Mouse (Mus musculus) cerebellum, adult 9-11 months (tissue): ENCODE measurements at regions not wholly inside any gene's neighbourhood (a gene's known extent, or its start where the extent isn't known, plus 50 kb on each side); places are given as distances from the start of the nearest gene placed in this dataset.

Experiments used
- DNase-seq: peaks from one replicate; pipeline ENCODE4 v3.0.0; 2022

DNA sequence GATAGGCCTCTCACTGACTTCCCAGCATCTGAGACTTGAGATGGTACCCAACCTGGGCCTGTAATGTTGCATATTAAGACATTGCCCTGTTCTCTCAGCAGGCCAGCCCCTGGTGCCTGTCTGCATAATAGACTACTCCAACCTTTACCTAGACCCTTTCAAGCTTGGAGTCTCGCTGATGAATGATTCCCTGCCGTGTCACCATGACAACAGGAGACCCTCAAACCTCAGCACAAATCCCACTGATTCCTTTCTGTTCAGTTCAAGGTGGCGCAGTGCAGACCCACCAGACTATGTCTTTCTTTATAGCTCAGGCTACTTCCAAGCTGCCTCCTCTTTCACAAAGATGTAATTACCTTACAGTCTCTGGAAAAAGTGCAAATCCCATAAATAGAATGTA lies 172.0 kb downstream of the Dcdc2c start:
- DNase-seq: no peak

DNA sequence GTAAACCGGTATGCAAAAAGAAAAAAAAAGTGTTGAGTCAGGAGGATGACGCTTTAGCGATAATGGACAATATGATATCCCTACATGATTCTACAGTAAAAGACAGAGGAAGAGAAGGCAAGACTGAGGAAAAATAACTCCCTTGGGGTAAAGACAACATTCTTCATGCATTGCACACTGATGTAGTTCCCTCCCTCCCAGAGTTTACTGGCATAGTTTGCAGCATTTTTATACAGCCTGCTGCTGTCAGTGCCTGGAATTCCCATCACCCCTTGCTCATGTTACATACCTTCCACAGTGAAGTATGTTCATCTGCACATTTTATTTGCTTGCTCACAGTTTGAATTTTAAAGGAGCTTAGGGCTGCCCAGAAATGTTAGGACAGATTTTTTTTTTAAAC lies 174.2 kb downstream of the Dcdc2c start:
- DNase-seq: no peak

DNA sequence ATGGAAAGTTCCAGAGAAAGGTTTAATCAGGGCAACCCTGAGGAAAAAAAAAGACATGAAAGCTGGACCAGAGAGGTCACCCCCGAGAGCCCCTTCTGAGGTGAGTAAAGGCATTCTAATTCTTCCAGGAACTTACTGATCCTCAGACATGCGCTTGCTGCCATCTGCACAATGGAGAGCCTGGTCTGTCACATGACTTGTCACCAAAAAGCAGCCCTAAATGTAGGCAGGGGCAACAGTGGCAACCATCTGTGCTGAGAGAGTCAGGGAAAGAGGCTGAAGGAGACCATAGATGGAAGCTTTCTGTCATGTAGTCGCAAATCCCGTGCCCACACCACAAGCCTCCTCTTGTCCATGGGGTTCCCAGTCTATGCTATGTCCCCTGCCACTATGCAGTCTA lies 174.8 kb downstream of the Dcdc2c start:
- DNase-seq: no peak

DNA sequence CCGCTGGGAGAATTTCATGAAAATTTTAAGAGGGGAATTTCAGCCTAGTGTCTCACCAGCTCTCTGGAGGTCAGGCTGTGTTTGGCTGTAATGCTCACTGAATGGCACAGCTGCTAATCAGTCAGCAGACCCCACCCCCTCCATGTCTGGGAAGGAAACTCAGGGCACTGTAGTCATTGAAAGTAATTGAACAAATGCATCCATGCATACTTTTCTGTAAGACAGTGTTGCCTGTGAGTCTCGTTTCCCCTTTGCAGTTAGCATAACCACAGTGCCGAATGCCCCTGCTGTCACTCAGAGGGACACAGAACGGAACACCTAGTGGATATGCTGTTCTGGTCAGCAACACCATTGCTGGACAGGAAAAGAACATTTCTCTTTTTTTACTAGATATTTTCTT lies 175.4 kb downstream of the Dcdc2c start:
- no peak for DNase-seq

- no peak for DNase-seq
Observed at GRCm38 (mm10) chr12:28365304-28365703, 186.9 kb downstream of the Dcdc2c start.

- DNase-seq: no peak
Observed at GRCm38 (mm10) chr12:28358737-28359333, 193.4 kb downstream of the Dcdc2c start.

DNA sequence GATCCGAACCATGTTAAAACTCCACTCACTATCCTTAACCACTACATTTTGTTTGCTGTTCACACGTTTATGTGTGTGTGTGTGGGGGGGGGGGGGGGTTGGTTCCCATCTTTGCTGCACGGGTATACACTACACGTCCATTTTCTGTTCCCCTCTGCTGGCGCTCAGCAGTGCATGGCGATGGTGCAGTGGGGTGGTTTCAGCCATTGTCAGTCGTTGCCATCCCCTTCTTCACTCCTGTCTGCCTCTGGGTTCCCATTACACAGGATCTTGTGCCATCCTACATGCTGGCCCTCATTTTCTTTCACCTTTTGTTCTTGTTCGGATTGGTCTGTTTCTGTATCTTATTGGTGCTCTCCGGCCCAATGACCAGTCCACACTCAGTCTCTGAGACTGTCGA lies 194.4 kb downstream of the Dcdc2c start:
- no peak for DNase-seq

DNA sequence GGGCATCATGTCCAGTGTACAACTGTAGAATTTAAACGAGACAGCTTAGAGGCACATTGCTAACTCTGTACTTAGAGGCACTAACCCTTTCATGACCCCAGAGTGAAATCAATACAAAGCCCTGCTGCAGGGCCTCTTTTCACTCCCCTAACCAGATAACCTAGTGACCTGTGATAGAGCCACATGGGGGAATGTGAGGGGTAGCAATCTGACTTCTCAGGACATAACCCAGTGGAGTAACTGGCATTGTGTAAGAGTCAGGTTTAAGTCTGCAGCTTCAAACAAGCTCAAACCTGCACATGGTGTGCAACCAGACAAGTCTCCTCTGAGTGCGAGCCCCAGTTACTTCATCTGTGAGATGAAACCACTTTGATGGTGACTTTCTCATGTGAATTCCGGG lies 199.1 kb downstream of the Dcdc2c start:
- DNase-seq: no peak

DNA sequence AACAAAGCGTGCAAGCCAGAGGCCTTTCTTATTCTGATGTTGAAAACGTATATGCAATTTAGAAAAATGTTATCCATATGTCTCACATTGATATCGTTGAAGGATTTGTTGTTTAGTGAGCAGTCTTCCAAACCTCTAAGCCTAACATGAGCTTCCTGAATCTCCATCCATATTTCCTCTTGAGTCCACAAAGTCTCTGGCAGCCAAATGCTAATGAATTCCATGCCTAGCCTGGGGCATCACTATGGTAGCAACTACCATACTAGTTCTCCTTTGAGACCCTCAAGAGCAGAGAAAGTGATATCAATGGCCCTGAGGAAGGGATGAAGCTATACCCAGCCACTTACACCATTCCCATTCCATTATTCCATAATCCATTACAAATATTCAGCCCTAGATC lies 199.6 kb downstream of the Dcdc2c start:
- no peak for DNase-seq

DNA sequence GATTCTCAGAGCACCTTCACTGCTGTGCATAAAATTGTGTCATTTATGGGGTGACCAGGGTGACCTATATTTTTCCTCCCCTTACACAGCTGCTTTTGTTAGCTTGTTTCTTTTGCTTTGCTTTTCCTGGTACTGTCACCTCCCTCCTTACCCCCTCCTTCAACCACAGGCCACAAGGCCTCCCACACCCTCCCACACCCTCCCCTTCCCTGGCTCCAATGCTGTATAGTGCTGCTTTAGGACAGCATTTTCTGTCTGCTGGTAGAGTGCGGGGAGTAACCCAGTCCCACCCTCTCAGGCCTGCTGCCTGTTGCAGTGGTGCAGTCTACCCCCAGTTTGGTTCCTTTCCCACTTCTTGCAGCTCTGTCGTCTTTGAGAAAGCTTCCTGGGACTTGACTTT lies 209.5 kb downstream of the Dcdc2c start:
- no peak for DNase-seq

DNA sequence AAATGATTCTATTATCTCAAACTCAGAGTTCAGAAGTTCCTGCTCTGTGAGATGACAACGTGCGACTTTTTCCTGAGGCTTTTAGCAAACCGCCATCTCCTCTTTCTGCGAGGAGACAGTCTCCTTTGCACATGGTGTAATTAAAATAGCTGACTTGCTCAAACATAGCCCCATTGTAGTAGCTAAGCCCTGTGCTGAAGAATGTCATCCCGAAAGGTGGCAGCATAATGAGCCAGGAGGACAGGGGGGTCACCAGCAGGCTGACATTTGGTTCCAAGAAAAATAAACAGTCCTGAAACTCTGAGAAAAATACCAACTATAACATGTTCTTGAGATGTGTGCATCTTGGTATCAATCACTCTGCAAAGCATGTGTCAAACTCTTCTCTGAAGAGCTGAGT lies 219.6 kb downstream of the Dcdc2c start:
- DNase-seq: no peak

DNA sequence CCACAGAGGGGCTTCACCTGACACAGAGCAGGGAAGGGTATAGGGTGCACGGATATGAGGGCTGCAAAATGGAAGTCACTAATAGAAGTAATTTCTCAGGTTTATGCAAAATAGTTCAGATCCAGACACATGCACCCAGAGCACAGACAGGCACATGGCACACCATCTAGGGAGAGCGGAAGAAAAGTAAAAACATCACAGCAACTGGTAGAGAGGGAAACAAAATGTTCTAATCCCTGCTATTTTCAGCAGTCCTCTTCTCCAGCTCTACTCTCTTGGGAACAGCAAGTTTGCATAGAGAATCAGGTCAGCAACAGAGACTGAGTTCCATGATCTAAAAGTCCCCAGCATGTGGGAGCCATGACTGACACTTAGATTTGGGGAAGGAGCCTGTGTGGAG lies 220.4 kb downstream of the Dcdc2c start:
- no peak for DNase-seq

DNA sequence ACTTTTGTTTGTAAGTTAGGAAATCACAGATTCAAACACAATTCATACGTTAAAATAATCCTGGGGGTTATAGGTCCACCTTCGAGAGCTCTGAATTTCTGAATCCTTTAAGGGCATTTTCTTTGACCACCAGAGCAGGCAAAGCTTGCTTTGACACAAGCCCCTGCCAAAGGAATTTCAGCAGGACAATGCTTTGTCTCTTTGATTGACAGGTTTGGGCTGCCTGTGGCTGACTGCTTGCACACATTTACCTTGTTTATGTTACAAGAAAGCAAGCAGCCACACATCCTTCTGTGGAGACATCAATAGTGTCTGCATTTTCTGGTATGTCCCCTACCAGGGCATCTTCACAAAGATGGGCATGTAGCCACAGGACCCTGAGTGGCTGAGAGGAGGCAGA lies 228.5 kb downstream of the Dcdc2c start:
- no peak for DNase-seq

GRCm38 (mm10) chr12:28309226-28309625 lies 243.0 kb downstream of the Dcdc2c start:
- no peak for DNase-seq

DNA sequence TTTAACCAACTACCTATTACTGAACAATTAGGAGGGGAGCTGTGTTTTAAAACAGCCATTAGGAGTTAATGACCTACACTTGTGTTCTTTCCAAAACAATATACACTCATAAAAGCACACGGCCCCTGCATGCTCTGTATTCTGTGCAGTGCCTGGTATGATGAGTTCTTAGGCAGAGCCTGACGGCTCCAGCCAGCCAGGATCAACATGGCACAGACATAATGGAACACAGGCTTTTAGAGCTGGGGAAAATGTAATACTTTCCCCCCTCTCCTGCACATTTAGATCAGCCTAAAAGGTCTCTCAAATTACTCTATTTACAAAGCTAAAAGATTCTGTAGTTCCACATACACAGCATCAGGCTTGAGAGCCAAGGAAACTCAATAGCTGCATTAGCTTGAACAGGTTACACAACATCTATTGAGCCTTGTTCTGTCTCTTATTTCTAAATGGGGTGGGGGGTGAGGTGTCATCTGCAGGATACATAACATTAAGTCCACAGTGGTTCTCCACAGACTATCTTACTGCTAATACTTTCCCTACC lies 250.1 kb downstream of the Dcdc2c start:
- no peak for DNase-seq

DNA sequence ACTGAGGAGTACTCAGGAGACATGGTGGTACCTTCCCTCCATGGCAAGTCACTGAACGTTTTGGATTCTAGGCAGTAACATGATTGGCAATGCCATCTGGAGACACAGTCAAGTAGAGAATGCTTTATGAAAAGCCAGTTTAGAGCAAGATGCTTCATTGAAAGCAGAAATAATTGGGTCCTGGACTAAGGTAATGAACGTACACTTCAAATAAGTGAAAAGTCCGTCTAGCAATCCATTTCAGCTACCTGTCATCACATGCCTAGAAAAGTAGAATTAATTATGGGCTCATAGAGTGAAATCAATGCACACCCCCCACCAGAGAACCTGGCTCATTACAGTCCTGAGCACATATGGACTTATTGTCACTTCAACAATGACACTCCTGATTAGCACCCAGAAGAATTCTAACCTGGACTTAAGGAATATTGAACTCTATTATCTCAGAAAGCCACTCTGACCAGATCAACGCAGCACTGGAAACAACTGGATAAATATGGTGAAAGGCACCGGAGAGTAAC lies 263.8 kb downstream of the Dcdc2c start:
- DNase-seq: no peak

DNA sequence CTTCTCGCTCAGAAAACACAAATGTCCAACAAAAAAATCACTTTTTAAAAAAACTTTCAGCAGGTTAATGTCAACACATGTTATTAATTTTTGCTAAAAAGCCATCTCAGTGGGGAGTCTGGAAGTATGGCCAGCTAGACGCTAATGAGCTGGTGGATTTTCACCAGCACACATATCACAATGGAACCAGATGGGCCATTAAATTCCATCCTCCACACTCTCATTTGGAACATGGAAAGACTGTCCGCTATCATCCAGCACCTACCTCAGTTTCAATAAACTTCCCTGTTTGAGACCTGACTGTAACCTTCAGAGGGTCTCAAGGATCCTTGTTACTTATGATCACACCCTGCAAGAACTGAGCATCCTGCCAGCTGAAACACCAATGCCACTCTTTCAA lies 296.7 kb downstream of the Dcdc2c start:
- no peak for DNase-seq

DNA sequence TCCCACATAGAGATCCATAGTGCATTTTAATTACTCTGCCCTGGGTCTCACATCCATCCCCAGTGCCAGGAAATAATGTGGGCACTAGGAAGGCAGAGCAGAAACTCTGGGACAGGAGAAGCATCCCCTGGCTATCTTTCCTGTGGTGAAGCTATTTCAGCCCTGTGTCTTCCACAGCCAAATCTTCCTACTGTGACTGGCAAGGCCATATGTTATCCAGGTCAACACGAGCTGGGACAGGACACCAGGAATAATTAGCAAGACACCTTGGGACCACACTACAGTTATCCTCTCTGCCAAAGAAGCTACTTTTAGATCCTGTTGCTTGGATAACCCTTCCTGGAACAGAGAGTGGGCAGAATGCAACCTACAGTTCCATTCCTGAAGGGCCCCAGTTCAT lies 301.7 kb downstream of the Dcdc2c start:
- DNase-seq: no peak

- no peak for DNase-seq
Observed at GRCm38 (mm10) chr12:28248749-28249148, 303.4 kb downstream of the Dcdc2c start.

DNA sequence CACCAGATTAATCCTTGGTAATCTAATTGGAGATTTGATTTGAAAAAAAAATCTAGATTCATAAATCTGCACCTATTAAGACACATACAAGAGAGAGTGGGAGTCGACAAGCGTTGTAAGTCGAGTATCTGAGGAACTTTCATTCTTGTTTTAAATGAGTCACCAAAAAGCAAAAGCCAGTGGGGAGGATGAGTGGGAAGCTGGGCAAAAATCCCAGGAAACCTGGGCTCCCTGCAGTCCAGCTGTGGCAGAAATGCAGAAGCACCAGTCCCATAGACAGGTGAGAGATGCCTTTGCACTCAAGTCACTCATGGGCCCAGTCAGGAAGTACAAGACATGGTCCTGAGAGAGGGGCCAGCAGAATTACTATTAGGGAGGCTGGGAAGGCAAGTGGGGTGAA lies 303.9 kb downstream of the Dcdc2c start:
- DNase-seq: no peak

GRCm38 (mm10) chr12:28238016-28238415 lies 314.2 kb downstream of the Dcdc2c start:
- DNase-seq: no peak

- no peak for DNase-seq
Observed at GRCm38 (mm10) chr12:28237041-28237440, 315.2 kb downstream of the Dcdc2c start.

GRCm38 (mm10) chr12:28202847-28203246 lies 349.4 kb downstream of the Dcdc2c start:
- no peak for DNase-seq

- DNase-seq: no peak
Observed at GRCm38 (mm10) chr12:28186695-28187094, 365.5 kb downstream of the Dcdc2c start.

GRCm38 (mm10) chr12:28181265-28181664 lies 370.9 kb downstream of the Dcdc2c start:
- DNase-seq: no peak
